Mouse (Mus musculus): ENCODE data around the gene Acvr1b. TPM values are rescaled to one million over a fixed set of nuclear protein-coding genes. Genes with fewer than 3 reads are reported as not detected.

The Acvr1b gene
- total RNA-seq, 2 experiments from 2014 or later, result 18.7 to 20.9 TPM

DNA sequence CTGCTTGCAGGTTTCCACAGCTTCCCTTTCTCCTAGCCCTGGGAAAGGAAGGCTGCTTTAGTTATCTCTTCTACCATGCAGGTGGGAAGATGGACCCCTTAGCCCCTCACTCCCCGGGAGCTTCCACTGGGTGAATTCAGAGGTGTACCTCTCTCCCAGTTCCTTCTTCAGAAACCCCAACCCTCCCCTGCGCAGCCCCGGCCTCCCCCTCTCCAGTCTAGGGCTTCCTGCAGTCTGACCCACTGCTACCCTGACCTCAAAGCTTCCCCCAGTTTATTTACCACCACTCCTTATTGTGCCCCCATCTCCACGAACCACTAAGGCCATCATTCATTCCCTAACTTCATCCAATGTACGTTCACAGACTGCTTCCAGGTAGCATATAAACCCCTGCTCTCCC is 49.7 kb downstream of the Acvr1b start:
- intact Hi-C loops (cut with DNase I), result no loop called here
- no peak for DNase-seq

DNA sequence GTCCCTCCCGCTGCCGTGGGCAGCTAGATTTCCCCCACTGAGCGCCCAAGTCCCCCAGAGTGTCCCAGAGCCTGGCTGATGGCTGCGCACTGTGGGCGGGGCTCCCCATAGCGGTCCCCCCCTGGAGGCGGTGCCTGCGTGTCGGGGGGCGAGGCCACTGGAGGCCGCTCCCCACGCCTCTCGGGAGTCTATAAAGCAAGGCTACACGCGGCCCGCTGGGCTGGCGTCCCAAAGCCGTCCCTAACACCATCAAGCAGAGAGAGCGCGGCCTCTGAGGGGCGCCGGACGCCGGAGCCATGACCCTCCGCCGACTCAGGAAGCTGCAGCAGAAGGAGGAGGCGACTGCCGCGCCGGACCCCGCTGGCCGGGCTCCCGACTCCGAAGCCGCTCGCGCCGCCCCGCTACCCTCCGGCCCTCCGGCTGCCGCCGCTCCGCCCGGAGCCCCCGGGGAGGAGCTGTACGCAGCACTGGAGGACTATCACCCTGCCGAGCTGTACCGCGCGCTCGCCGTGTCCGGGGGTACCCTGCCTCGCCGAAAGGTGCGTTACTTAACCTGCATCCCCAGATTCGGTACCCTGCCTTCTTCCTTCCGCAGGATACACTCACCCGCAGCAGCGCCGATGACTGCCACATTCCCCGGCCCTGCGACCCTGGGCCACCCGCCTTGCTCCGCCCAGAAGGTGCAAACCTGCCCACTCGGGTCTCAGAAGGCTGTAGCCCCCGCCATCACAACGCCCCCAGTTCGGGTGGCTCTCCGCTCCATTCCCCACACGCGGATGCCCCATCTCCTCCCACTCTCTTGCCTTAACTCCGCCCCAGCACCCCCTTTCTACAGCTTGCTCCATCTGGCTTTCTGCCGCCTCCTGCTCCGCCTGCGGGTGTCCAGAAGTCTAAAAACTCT is 50.4 kb downstream of the Acvr1b start, which contains the start of gene Grasp:
Gene Grasp, plus strand, starts transcription at position 183 of the 901 bp plus-strand sequence.
- intact Hi-C loops (cut with DNase I), result no loop called here

DNA sequence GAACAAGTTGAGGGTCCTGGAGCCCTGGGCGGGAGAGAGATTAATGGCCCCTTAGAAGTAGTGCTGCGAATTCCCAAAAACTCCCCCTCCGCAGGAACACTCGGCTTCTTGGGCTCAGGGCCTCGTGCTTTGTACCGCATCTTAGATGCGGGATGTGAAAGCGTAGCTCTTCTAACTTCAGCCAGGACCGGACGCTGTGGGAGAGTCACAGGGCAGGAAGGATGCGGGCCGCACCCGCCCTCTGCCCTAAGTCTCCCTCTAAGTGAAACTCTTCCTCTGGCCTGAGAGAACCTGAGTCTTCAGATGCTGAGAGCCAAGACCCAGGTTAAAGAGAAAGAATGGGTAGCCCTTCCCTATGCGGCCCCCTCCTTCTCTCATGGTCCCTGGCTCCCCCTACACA is 51.1 kb downstream of the Acvr1b start:
- intact Hi-C loops (cut with DNase I), result no loop called here
- peak; percentile 50 to 57 for DNase-seq

More for the DNA sequence above, 50.4 kb downstream of the Acvr1b start, which contains the start of gene Grasp:
- DNase-seq, result peak; percentile 93 to 95

DNA sequence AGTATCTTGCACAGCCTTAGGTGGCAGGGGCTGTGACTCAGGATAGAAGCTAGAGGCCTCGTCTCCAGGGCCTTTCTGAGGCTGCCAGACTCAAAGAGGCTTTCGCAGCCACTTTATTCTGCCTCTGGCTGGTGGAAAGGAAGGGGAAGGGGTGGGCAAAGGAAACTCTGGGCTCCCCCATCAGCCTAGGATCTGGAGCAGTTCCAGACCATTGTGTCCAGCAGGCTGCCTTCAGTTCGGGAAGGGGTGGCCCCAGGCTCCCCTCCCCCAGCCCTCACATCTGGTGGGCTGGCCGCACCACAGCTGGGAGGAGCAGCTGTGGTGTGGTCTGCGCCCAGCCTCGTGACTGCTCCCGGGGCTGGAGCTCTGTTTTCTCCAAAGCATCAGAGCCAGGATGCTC is 54.1 kb downstream of the Acvr1b start:
- intact Hi-C loops (cut with DNase I), result no loop called here
- peak; percentile 85 to 86 for DNase-seq

DNA sequence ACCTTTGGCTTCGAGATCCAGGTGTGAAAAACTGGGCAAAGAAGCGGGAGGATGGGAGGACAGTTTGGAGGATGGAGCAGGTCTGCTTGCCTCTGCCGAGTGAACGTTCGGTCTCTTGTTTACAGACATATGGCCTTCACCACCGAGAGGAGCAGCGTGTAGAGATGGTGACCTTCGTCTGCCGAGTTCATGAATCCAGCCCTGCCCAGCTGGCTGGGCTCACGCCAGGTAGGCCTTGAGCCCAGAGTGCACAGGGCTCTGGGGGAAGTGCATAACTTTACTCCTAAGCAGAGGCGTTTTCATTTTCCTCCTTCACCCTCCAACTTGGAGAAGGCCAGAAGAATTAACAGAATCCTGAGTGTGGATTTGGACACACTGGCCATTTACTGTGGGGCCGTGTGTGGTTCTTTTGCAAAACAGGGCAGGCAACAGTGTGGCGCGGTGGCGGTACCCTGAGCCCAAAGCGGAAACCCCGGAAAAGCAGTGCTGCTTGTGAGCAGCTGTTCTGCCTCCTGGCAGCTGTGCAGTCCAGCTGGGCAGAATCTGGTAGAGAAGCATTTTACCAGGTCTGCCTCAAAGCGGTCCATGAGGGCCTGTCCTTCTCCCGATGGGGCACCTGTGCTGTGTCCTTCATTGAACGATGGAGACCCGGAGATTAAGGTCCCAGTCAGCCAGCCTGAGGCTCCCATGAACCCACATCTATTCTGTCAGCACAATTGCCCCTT is 55.2 kb downstream of the Acvr1b start:
- intact Hi-C loops (cut with DNase I), result no loop called here
- DNase-seq, result peak; percentile 72 to 74

DNA sequence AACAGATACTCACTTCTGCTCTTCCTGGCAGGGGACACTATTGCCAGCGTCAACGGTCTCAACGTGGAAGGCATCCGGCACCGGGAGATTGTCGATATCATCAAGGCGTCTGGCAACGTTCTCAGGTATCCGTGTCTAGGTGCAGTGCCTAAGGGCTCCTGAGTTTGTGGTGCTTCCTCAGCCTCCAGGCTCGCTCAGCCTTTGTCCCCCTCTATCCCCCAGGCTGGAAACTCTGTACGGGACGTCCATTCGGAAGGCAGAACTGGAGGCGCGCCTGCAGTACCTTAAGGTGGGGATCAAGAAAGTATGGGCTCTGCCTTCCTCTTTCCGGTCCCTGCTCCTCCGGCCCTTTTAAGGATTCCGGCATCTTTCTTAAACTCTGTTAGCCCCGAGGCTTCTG is 56.6 kb downstream of the Acvr1b start:
- intact Hi-C loops (cut with DNase I), result no loop called here
- DNase-seq, result no peak

DNA sequence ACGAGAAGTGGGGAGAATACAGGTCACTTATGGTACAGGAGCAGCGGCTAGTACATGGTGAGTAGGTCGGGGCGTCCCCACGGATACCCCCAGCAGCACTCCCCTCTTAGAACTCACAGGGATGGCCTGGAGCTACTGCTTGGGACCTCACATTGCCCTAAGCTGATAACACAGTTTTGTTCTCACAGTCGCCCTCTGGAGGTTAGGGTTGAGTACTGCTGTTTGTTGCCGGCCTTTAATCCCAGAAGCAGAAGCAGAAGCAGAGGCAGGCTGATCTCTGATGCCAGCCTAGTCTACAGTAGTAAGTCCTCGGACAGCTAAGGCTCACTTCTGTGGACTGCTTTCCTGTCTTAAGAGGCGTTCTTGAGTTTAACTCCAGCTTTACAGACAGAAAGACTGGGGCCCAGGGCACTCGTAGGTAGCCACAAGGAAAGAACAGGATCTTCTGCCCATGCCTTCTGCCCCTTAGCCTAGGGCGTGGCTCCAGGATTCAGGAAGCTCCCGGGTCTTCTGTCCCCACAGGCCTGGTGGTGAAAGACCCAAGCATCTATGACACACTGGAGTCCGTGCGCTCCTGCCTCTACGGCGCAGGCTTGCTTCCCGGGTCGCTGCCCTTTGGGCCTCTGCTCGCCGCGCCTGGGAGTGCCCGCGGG is 57.3 kb downstream of the Acvr1b start:
- peak in 1 of 2 experiments; percentile 67 for DNase-seq
- intact Hi-C loops (cut with DNase I), result no loop called here

DNA sequence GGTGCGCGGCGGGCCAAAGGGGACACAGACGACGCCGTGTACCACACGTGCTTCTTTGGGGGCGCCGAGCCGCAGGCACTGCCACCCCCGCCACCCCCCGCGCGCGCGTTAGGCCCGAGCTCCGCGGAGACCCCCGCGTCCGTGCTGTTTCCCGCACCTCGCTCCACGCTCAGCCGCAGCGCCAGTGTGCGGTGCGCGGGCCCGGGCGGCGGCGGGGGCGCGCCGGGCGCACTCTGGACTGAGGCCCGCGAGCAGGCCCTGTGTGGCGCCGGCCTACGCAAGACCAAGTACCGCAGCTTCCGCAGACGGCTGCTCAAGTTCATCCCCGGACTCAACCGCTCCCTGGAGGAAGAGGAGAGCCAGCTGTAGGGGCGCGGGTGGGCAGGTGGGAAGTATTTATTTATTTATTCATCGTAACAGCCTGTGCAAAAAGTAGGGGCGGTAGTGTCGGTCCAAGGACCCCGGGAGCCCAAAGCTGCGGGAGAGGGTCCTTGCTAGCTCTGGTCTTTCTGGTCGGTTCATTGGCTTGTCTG is 57.8 kb downstream of the Acvr1b start:
- DNase-seq, result no peak
- intact Hi-C loops (cut with DNase I), result no loop called here

DNA sequence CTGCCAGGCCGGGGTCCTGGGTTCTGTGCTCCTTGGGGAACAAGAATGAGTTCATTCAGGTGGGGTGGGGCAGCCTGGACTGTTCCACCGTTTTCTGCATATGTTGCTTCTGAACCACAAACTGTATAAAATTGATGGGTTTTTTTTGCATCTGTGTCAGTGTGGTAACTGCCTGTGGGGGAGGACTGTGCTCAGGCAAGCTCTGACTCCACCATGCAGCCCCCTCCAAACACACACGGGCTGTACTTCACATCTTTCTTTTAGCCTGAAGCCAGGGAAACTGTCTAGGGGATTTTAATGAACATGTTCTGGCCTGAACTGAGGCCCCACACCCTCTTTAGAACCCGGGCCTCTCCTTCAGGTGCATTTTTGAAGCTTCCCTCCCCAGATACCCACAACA is 58.7 kb downstream of the Acvr1b start:
- intact Hi-C loops (cut with DNase I), result no loop called here
- no peak for DNase-seq

DNA sequence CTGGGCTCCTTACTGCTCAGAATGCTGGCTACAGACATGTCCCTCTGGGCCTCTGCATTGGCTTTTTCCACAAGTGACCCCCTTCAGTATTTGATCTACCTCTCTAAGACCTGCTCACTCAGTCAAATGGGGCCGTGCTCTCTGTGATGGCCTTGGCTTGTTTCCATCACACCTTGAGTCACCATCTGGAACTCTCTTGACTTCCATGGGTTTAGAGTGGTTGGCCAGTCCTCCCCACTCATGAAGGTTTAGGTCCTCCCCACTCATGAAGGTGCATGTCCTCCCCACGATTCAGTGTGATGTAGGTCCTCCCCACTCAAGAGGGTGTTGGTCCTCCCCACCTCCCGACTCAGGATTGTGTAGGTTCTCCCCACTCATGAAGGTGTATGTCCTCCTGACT is 59.3 kb downstream of the Acvr1b start:
- no peak for DNase-seq
- intact Hi-C loops (cut with DNase I), result no loop called here

DNA sequence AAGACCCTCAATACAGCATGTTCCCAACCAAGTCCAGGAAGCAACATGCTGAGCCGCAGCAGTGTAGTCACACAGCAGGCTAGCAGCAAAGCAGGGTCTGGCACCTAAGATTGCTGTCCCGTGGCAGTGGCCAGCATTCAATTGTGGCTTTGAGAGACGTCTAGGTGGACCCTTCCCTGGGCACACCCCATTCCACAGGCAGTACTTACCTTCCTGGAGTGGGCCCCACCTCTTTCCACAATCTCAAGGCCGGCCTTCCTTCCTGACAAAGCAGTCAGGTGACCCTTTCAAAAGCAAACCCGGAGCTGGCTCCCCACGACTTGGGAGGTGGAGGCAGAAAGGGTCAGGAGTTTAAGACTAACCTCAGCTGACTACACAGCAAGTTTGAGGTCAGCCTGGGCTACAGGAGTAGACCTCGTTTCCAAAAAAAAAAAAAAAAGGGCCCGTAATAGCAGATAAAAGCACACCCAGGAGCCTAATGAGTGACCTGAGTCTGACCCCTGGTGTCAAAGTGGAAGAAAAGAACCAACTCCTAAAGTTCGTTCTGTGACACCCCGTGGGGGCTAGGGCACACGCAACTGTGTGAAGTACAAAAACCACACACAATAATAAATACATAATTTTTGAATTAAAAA is 59.9 kb downstream of the Acvr1b start:
- intact Hi-C loops (cut with DNase I), result no loop called here
- DNase-seq, result no peak

DNA sequence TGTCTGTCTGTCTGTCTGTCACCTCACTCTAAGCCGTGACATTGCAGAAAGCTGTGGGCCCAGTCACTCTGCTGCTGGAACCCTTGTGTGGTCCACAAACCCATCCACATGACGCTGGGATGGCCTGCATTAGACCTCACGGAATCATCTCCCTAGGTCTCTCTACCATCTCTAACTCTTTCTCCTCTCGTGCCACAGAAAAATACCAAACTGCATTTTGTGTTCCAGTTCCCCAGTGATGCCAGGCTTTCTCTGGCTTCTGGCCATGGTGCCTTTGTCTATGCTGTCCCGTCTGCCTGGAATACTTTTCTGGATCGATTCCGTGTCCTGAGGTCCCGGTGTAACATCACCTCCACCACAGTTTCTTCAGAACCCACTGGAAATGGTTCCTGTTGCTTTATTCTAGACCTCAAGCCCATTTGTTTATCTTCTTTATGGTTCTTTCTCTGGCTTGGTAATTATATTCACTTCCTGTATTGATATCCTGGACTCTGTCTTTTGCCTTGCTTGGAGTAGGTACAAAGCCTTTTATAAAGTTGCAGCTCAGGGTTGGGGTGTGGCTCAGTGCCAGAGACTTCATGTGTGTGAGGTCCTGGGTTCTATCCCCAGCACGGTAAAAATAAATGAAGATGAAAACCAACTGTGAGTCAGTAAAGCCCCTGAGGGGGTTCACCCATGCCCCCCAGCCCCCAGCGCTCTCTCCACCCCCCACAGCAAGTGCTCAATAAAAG is 60.9 kb downstream of the Acvr1b start:
- no peak for DNase-seq
- intact Hi-C loops (cut with DNase I), result no loop called here

DNA sequence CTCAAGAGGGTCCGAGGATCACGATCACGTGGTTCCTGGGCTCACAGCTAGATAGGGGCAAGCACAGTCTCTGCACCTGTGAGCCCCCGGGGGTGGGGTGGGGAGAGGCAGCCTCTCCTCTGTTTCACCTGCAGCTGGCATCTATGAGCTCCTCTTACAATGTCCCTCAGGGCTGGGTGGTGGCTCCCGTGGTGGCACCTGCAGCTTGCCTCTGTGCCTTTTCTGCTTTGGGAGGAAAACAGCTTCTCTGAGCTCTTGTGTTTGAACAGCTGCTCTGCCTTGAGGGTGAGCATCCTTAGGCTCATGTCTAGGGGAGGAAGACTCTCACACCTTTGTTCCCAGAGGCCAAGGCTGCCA is 61.5 kb downstream of the Acvr1b start:
- no peak for DNase-seq
- intact Hi-C loops (cut with DNase I), result no loop called here

DNA sequence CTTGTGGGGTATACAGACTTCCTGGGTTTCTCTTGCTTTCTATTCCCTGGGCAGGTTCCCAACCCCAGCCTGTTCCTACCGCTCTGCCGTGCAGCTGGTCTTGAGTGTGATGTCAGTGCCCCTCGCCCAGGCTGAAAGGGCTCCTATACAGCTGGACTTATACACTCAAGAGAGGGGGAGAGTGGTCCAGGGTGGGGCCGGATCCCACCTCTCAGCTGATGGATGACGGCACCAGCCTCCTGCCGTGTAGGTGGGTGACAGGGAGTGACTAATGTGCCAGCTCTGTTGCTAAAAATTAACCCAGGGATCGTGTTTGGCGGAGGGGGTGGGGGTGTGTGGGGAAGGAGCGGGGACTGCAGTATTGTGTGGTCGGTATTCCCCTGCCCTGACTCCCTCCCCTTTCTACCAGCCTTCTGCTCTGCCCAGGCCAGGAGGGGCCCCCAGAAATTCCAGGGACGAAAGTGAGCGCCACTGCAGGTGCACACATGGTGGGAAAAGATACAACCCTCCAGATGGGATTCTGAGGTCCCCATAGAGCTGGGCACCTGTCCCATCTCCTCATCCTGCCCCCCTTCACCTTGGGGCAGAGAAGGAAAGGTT is 62.0 kb downstream of the Acvr1b start:
- no peak for DNase-seq
- intact Hi-C loops (cut with DNase I), result no loop called here

DNA sequence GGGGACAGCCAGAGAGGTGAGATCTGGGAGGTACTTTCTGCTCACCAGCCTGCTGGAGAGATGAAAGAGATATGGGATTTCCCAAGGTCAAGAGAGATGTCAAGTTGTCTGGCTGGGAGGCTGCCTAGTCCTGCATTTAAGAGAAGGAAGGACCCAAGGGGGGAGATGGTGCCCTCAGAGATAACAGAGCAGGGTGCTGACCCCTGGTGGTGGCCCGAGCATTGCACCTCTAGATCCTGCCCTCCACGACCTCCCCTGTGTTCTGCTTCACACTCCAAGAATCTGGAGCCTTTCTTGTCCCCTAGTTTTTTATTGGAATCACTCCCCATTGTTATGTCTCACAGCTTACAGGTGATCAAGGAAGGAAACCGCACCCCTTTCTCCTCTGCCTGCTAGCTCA is 63.0 kb downstream of the Acvr1b start:
- peak; percentile 75 to 85 for DNase-seq

DNA sequence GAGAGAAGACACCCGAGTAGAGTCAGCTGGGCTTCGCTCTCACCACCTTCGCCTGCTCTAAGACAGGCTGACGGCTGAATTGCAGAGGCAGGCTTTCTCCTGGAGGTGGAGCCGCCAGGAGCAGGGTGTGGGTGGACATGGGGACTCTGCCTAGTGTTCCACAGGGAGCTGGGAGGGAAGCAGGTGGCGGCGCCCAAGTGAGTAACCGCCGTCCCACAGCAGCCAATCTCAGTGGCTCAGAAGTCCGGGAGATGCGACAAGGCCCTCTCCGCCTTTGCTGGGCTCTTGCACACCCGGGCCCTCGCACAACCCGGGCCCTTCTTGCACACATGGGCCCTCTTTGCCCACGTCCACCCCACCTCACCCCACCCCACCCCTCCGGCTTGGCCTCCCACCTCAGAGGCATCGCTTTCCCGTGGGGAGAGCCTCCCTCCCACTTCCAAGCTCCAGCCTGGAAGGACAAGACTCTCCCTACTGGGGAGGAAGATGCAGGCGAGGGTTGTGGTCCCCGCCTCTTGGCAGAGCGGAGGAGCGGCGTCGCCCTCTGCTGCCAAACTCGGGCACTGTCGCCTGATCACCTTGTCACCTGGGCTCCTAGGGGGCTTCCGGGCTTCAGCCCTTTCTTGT is 65.1 kb downstream of the Acvr1b start:
- intact Hi-C loops (cut with DNase I), result no loop called here
- peak; percentile 69 to 70 for DNase-seq

More for the DNA sequence above, 63.0 kb downstream of the Acvr1b start:
- intact Hi-C loops (cut with DNase I), result loop anchor here (1.0 kb wide), 1 partner anchor 16 kb away; no protein-coding TSS in a partner anchor

DNA sequence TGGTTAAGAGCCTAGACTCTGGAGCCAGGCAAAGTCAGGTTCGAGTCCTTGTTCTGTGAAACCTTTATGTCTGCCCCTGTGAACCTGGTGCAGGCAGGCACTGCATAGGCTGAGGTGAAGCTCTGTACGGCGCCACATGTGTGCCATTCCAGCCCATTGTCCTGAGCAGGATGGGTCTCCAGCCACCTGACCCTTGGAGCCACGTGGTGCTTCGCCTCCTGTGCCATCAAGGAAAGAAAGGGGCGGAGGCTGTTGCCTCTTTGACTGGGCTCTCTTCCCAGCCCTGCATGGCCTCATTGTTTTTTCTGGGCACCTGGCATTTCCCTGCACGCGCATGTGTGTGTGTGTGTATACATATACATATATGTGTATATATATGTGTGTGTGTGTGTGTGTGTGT is 66.0 kb downstream of the Acvr1b start:
- no peak for DNase-seq

DNA sequence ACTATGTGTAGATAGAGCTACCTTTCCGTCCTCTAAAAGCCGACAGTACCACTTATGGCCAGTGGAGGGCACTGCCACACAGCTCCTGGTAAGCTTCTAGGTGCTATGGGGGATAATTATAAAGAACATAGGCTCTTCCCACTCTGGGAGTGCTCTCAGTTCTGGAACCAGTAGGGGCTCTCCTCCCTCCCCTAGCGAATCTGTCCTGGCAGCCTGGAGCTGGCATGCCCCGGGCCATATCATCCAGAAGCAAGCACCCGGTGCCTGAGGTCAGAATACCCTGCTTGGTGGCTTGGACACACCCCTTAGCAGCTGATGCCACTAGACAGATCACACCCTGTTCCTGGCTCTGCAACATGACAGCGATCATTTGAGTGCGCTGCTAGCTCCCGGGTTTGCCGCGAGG is 66.9 kb downstream of the Acvr1b start:
- DNase-seq, result peak; percentile 93 to 94
- intact Hi-C loops (cut with DNase I), result loop anchor here (1.0 kb wide), 2 partner anchors 42 to 73 kb away; no protein-coding TSS in a partner anchor

More for the DNA sequence above, 66.0 kb downstream of the Acvr1b start:
- intact Hi-C loops (cut with DNase I), result loop anchor here (1.0 kb wide), 2 partner anchors 43 to 74 kb away; no protein-coding TSS in a partner anchor

DNA sequence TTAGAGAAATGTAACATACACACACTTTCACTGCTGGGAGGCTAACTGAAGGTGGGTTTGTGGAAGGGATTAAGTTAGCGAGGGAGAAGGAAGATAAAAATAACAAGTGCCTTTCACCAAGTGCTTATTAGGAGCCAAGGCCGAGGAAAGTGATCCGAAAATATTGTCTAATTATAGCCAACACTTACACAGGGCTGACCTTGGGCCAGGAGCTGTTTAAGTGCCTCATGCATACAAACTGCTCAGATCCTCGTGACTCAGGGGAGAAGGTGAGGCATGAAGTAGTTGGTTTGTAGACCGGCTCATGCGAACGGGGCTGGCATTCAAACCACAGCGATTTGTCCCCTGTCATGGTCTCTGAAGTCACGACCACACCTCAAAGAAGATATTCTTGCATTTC is 67.4 kb downstream of the Acvr1b start:
- DNase-seq, result peak in 1 of 2 experiments; percentile 78
- intact Hi-C loops (cut with DNase I), result no loop called here
